Mouse (Mus musculus) lung, adult 2 months (tissue): Measurements from ENCODE around the gene D930020B18Rik.

Experiments
- CTCF ChIP-seq: fragments of 200-500 bp; IDR thresholded peaks from 2 replicates; pipeline ENCODE4 v1.5.1; 2011; ENCODE audit warnings: mild to moderate bottlenecking, low read length, control low read depth; ENCODE audit not compliant: insufficient read depth
- POLR2A ChIP-seq: fragments of 200-500 bp; IDR thresholded peaks from 2 replicates; pipeline ENCODE4 v1.6.1; 2011; ENCODE audit warnings: low read depth, mild to moderate bottlenecking, control low read depth, low read length, borderline replicate concordance; ENCODE audit errors: extremely low read depth

DNA sequence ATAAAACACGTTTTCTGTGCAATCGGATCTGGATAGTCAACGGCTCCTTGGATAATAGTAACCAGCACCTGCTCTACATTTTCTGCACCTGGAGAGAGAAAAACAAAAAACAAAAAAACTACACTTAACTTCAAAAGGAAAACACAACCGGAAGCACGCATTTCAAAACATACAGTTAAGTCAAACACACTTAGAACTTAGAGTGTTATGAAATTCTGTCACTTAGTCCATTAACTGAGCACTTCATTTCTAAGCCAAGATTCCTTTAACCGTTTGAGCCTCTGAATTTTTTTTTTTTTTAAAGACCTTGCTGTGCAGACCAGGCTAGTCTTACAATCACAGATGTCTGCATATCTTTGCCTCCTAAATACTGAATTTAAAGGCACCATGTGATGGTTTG, 40.1 kb upstream of the D930020B18Rik start:
- TF ChIP-seq CTCF (no peak), POLR2A (no peak)
